Mouse (Mus musculus) erythroid progenitor cell, adult 5-6 weeks (primary cell): Measurements from ENCODE around the gene Ggact. TPM values are rescaled to one million over a fixed set of nuclear protein-coding genes. Genes with fewer than 3 reads are reported as not detected.

Experiments
- ATAC-seq: replicated peaks from 2 replicates; pipeline ENCODE4 v1.8.0; 2016; ENCODE audit warnings: moderate number of reproducible peaks, mild to moderate bottlenecking, moderate TSS enrichment, inconsistent platforms; ENCODE audit not compliant: poor library complexity, low FRiP score, severe bottlenecking
- total RNA-seq, 2 experiments: library from RNA; stranded (forward) in 1 of 2; stranded (reverse) in 1 of 2; fragments of 150-400 nt in 1 of 2; fragments of 186-747, 209-891 nt in 1 of 2; gene quantifications; 2 replicates each; pipeline versions ENCODE4 v1.2.3 to v1.2.4; 2015 to 2017; ENCODE audit warnings: low replicate concordance in 2 of 2

The Ggact gene
- total RNA-seq, 2 experiments from 2014 or later: 5.5 to 6.3 TPM

- ATAC-seq: no peak
Observed at GRCm38 (mm10) chr14:122872612-122873011, 40.9 kb downstream of the Ggact start.

DNA sequence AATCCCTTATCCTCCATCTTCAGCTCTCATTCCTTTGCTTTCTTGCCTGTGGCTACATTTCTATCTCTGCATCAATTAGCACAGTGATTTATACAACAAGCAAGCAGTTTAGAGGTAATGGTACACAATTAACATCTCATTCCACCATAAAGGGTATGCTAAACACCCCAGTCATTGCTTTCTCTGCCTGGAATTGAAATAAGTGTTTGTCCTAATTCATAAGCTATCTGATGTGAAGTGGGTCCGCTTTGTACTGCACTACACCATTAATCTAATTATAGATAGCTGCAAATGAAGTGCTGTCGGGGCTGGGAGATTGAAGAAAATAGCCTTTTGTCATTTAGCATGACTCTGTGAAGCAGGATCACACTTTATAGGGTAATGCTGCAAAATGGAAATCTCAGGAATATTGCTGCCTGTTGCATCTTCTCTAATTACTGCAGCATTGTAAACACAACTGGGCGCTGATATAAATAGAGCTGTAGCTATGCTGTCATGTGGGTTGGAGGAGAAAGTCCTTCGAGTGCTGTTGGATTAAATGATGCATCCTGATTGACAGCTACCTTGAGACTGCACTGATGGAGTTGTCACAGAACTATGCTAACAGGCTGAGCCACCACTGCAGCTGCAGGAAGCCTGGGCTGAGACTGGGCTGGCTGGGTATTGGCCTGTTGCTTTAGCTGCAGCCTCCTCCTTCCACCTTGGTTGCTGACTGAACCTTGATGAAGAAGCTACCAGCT, 41.5 kb downstream of the Ggact start:
- no peak for ATAC-seq

DNA sequence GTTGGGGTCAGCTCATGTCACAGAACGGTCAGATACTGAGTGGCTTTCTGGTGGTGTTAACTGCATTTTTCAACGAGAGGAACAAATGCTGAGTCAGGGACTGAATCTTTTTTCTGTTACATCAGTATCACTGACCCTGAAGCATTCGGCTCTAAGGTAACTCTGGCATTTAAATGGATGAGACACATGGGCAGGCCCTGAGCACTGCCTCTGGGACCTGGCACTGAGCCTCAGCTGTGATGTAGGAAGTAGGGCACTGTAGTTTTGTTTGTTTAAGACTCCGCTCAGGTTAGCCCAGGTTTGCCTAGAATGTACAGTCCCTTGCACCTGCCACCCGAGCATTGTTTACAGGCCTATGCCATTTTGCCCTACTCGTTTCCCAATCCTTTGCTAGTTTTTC, 43.7 kb downstream of the Ggact start:
- ATAC-seq: no peak

DNA sequence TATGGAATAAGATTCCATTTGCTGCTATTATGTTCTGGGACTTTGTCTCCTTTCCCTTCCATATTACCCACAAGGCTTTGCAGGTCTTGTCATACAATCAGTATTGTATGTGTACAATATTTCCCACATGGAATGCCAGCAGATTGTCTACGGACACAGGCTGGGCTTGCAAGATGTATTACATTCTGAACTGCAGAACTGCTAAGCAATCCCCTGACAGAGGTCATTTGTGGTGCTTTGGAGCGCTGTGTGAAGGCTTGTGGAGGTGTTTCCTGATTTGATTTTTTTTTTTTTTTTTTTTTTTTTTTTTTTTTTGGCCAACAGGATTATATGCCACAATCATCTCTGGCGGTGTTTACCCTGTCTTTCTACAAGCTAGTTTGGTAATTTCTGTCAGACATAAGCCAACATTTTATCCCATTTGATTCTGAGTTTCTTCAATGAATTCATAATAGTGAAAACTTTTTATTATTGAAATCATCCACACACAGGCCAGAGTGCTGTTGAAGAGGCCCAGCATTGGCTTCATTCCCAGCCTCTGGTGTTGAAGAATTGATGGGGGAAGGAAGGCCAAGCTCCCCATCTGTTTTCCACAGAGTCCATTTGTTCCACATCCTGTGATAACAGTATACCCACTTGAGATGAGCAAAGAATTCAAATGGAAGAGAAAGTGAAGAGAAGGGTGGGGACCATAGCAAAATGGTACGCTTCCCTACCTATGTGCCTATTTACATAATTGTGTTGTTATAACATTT, 45.8 kb downstream of the Ggact start:
- no peak for ATAC-seq

DNA sequence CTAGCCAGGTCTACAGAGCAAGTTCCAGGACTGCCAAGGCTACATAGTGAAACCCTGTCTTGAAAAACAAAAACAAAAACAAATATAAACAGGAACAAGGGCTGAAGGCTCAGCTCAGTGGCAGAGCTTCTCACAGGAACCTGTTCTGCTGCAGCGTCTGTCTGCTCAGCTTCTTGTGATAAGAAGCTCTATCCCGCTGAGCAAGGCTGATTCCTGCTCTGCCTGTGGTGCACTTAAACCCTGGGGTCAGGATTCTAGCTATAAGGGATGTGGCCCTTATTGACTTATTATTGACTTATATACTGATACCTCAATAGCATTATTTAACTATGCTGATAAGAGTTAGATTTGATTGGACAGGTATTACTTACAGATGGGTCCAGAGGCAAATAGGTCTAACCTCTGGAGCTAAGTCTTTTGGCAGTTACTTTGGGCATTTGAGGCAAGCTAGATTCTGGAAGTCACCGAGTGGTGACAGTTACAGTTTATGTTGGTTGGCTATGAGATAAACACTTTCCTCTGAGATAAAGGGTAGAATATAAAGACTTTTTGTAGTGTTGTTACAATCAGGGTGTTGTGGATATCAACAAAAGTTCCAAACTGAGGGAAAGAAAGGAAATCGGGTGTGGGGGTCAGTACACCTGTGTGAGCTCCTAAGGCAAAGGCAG, 48.0 kb downstream of the Ggact start:
- ATAC-seq: no peak

GRCm38 (mm10) chr14:122862623-122863022, 50.9 kb downstream of the Ggact start:
- no peak for ATAC-seq

GRCm38 (mm10) chr14:122859792-122860191, 53.8 kb downstream of the Ggact start:
- no peak for ATAC-seq

- no peak for ATAC-seq
Observed at GRCm38 (mm10) chr14:122852506-122853057, 61.0 kb downstream of the Ggact start.

- ATAC-seq: no peak
Observed at GRCm38 (mm10) chr14:122837018-122837417, 76.5 kb downstream of the Ggact start.

DNA sequence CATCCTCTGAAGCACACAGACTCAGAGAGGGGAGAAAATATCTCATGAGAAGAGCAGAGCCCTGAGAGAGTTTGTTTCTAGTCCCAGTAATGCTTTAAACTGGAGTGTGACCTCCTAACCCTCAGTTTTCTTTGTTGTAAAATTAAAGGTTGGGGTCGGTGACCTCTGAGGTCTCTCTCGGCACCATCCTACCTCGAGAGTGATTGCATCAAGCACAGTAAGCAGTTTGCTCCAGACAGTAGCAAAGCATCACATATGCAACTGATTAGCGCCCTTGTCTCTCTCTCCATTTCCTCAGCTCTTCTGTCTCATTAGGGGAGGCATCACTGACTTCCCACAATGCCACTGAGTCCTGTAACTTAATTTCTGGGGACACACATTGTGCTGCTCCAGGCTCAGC, 77.3 kb downstream of the Ggact start:
- no peak for ATAC-seq

GRCm38 (mm10) chr14:122835487-122836190, 77.9 kb downstream of the Ggact start:
- ATAC-seq: no peak

GRCm38 (mm10) chr14:122834753-122835152, 78.8 kb downstream of the Ggact start:
- no peak for ATAC-seq

- ATAC-seq: no peak
Observed at GRCm38 (mm10) chr14:122833666-122834065, 79.9 kb downstream of the Ggact start.

- ATAC-seq: no peak
Observed at GRCm38 (mm10) chr14:122830433-122830832, 83.1 kb downstream of the Ggact start.

DNA sequence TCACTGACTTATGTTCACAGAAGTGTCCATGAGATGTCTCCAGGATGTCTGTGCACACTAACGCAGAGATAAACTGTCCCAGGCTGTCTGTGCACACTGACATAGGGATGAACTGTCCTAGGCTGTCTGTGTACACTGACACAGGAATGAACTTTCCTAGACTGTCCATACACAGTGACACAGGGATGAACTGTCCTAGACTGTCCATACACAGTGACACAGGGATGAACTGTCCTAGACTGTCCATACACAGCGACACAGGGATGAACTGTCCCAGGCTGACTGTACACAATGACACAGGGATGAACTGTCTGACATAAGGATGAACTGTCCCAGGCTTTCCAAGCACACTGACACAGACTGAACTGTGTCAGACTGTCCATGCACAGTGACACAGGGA, 88.1 kb downstream of the Ggact start:
- no peak for ATAC-seq

DNA sequence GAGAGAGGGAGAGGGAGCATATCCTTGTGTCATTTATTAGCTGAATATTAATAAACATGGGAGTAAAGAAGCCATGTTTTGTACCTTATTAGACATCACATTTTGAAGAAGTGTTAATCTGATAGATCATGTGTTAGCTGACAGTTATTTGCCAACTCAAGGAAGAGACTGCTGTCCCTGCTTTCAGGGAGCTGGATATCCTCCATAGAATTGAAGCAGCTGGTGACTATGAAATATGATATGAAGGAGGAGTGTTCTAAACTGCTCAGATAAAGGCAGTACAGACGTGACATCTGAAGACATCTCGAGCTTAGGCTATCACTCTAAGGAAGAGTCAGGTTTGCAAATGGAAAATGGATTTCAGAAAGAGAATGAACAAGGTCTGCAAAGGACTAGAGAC, 89.8 kb downstream of the Ggact start:
- ATAC-seq: no peak

DNA sequence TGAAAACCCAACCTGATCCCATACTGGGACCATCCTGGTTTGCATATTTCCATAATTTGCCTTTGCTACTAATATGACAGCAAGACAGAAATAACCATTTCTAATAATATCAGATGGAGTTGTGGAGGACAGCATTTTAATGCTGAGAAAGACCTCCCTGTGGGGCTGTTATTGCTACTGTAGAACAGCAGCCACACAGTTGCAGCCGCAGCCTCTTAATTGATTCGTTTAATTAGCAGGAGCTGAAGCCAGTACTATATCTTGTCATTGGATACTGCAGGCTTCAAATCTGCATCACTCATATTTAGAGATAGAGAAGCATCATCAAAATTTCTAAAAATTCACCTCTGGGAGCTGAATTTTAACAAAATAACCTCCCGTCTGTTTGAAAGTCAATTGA, 92.6 kb downstream of the Ggact start:
- no peak for ATAC-seq

DNA sequence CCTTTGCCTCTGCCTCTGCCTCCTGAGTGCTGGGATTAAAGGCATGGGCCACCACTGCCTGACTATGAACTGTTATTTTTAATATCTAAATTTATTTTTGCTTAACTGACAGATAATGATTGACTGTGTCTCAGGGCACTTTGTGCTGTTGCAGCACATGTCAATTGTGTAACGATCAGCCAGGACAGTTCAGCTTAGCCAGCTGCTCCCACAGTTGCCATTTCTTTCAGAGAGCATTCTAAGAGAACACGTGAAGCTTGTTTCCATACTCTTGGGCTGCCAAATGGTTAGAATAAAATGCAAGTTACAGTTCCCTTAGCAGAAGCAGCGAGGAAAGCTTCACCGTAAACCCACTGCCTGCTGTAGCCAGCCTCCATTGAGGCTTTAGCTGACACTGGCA, 113.3 kb downstream of the Ggact start:
- no peak for ATAC-seq

GRCm38 (mm10) chr14:122793368-122793767, 120.2 kb downstream of the Ggact start:
- no peak for ATAC-seq

DNA sequence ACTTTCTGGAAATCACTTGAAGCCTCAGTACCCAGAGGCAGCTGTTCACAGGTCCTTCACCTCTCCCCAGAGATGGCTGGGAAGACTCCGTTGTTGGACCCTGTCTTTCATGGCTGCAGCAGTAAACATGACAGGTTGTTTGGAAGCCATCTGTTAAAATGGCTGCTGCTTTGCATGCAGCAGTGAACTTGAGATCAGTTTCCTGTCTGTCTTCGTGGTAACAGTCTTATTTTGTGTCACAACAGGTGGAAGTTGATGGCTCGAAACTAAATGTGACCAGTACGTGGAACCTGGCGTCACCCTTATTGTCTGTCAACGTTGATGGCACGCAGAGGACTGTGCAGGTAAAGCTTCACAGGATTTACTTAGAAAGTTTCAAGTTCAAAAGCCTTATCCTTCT, 123.4 kb downstream of the Ggact start:
- no peak for ATAC-seq
